ENCODE assay signal across 7 mouse cellular contexts in the genomic region with DNA sequence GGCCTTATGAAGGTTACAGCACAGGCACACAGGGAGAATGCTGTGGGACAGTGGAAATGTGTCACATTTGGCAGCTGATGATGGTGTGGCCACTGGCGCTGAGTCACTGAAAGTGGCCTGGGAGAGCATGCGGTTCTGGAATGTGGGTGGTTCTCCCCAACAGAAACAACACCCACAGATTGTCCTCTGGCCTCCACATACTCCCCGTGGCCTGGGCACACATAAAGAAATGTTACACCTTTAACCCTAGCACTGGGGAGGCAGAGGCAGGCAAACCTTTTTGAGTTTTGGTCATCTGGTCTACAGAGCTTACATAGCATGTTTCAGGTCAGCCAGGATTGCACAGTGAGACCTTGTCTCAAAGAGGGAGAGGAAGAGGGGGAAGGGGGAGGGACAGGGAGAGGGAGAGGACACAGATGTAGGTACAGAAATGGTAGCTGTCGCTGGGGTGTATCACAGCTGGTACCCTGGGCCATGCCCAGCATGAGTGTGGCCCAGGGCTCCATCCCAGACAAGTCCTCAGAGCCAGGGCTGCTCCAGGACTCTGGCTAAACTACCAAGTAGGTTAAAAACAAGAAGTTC.
DNase-seq lines count a peak whose midpoint lies in the region; ATAC-seq lines count a peak whose summit lies in the region.

No protein-coding gene starts in this region.

- peak; percentile 71 for DNase-seq in adipocyte (ENCODE audit: low spot score)
- peak; percentile 49 for DNase-seq in embryo, embryonic 11 days
- DNase-seq in skeletal muscle tissue, adult 2 months (ENCODE audit: low read depth, low spot score), result peak; percentile 61
- DNase-seq in thymus, adult 18-20 months, result no peak
- DNase-seq in right cerebral cortex, postnatal 25 days, result no peak

- peak overlapping the region; percentile 79 for H3K27ac ChIP-seq in heart, embryonic 16.5 days (ENCODE audit: low read length)
- H3K27ac ChIP-seq in limb, embryonic 12.5 days, result peak overlapping the region; percentile 96

- peak overlapping the region; percentile 30; the same call in 1 of the 2 replicates for H3K4me2 ChIP-seq in heart, embryonic 16.5 days (ENCODE audit: low read depth, low read length)
- H3K4me2 ChIP-seq in limb, embryonic 12.5 days, result peak overlapping the region; percentile 42; the same call in 1 of the 2 replicates

- peaks cover 19% of the 10 kb centered on the region for H3K4me1 ChIP-seq in heart, embryonic 16.5 days (ENCODE audit: control insufficient read depth, insufficient read depth, low read length)
- H3K4me1 ChIP-seq in limb, embryonic 12.5 days (replicated peaks), result peaks cover 20% of the 10 kb centered on the region

- ATAC-seq in heart, embryonic 16.5 days (replicated peaks; ENCODE audit: extremely low read depth, insufficient read depth, low FRiP score), result peak; percentile 70
- peak; percentile 61; the same call in 1 of the 2 replicates for ATAC-seq in limb, embryonic 12.5 days (ENCODE audit: insufficient number of reproducible peaks, insufficient read depth, low FRiP score, low TSS enrichment, low read depth)

- no peaks in the 10 kb centered on the region for H3K27me3 ChIP-seq in heart, embryonic 16.5 days (ENCODE audit: control insufficient read depth, insufficient read depth, low read length)
- H3K27me3 ChIP-seq in limb, embryonic 12.5 days, result no peaks in the 10 kb centered on the region

- no peak overlapping the region for H3K4me3 ChIP-seq in heart, embryonic 16.5 days (ENCODE audit: low read length)
- no peak overlapping the region for H3K4me3 ChIP-seq in limb, embryonic 12.5 days (replicated peaks)

- no peaks in the 10 kb centered on the region for H3K9me3 ChIP-seq in heart, embryonic 16.5 days (replicated peaks; ENCODE audit: control insufficient read depth, low read length)
- peaks cover 8% of the 10 kb centered on the region for H3K9me3 ChIP-seq in limb, embryonic 12.5 days

- WGBS in heart, embryonic 16.5 days, result 25% methylated on average over 4 of the region's 4 CpGs
- WGBS in limb, embryonic 12.5 days, result 36% methylated on average over 4 of the region's 4 CpGs

- peak overlapping the region; percentile 64; the same call in 1 of the 2 replicates for H3K9ac ChIP-seq in heart, embryonic 16.5 days (ENCODE audit: low read length)
- H3K9ac ChIP-seq in limb, embryonic 12.5 days (replicated peaks), result no peak overlapping the region

- H3K36me3 ChIP-seq in heart, embryonic 16.5 days (ENCODE audit: control insufficient read depth, insufficient read depth), result no peaks in the 10 kb centered on the region
- H3K36me3 ChIP-seq in limb, embryonic 12.5 days, result no peaks in the 10 kb centered on the region

Comparison
In these comparisons a context has a peak if more than half of its experiments do, and no peak if none do; other contexts are left out.
1. DNase-seq: peak in adipocyte (single experiment), embryo, embryonic 11 days (single experiment) and skeletal muscle tissue, adult 2 months (single experiment); none in thymus, adult 18-20 months (0 of 2) and right cerebral cortex, postnatal 25 days (single experiment).